ENCODE assay signal across 8 mouse cellular contexts in genomic region chrX:7722282-7722611, GRCm38 (mm10). TPM values are rescaled to one million over a fixed set of nuclear protein-coding genes. Genes with fewer than 3 reads are reported as not detected.
DNase-seq lines count a peak whose midpoint lies in the region; ATAC-seq and TF ChIP-seq lines count a peak whose summit lies in the region.

No protein-coding gene starts in this region.

- TF ChIP-seq POLR2A in kidney, adult 2 months (IDR thresholded peaks at IDR 0.05; ENCODE audit: low read depth, low read length) = no peak
- peak; percentile 38; the same call in 1 of the 2 replicates for TF ChIP-seq POLR2A in bone marrow, adult 2 months (IDR thresholded peaks at IDR 0.05; ENCODE audit: borderline replicate concordance, control insufficient read depth, low read depth, low read length)

- no peak for ATAC-seq in hindbrain, embryonic 12.5 days (ENCODE audit: low FRiP score)
- no peak; the same call in 1 of the 2 replicates for ATAC-seq in midbrain, embryonic 12.5 days (ENCODE audit: low FRiP score, low read depth)

- no peak for TF ChIP-seq CTCF in kidney, adult 2 months (conservative IDR thresholded peaks at IDR 0.05; ENCODE audit: insufficient read depth, insufficient read length, low read depth, low read length)
- TF ChIP-seq CTCF in bone marrow, adult 2 months (IDR thresholded peaks at IDR 0.05; ENCODE audit: control insufficient read depth, insufficient read depth, low read length) = no peak

- H3K27me3 ChIP-seq in kidney, adult 2 months (replicated peaks; ENCODE audit: control insufficient read depth, insufficient read depth, low read length) = no peaks in the 10 kb centered on the region
- H3K27me3 ChIP-seq in hindbrain, embryonic 12.5 days = no peaks in the 10 kb centered on the region
- H3K27me3 ChIP-seq in midbrain, embryonic 12.5 days = no peaks in the 10 kb centered on the region

- H3K27ac ChIP-seq in kidney, adult 2 months (ENCODE audit: insufficient read depth, low read depth, low read length) = peak overlapping the region; percentile 45; the same call in 1 of the 2 replicates
- H3K27ac ChIP-seq in bone marrow, adult 2 months (ENCODE audit: control insufficient read depth, insufficient read depth, low read depth, low read length, poor library complexity) = peak overlapping the region; percentile 92
- H3K27ac ChIP-seq in hindbrain, embryonic 12.5 days = peak overlapping the region; percentile 85
- H3K27ac ChIP-seq in midbrain, embryonic 12.5 days (replicated peaks) = 0 out of 2 replicates have a peak overlapping the region, but pooled peaks have one; percentile 90

- peak overlapping the region; percentile 62 for H3K4me2 ChIP-seq in hindbrain, embryonic 12.5 days (replicated peaks)
- peak overlapping the region; percentile 59 for H3K4me2 ChIP-seq in midbrain, embryonic 12.5 days (replicated peaks)

- no peaks in the 10 kb centered on the region for H3K4me1 ChIP-seq in kidney, adult 2 months (ENCODE audit: control insufficient read depth, insufficient read depth, low read length)
- no peaks in the 10 kb centered on the region for H3K4me1 ChIP-seq in bone marrow, adult 2 months (ENCODE audit: control insufficient read depth, insufficient read depth, low read length)
- peaks cover 5% of the 10 kb centered on the region for H3K4me1 ChIP-seq in hindbrain, embryonic 12.5 days
- H3K4me1 ChIP-seq in midbrain, embryonic 12.5 days = peaks cover 4% of the 10 kb centered on the region; the same call in 1 of the 2 replicates

- DNase-seq in kidney, adult 2 months = no peak
- no peak for DNase-seq in kidney, postnatal 25 days
- no peak for DNase-seq in left cerebral cortex, adult 9 months (ENCODE audit: low spot score in 2 of 2)
- DNase-seq in adrenal gland, postnatal 14 days = no peak
- DNase-seq in spleen, adult 18-20 months = no peak

- H3K9ac ChIP-seq in hindbrain, embryonic 12.5 days = peak overlapping the region; percentile 51
- peak overlapping the region; percentile 59 for H3K9ac ChIP-seq in midbrain, embryonic 12.5 days (replicated peaks)

- peak overlapping the region; percentile 97 for H3K4me3 ChIP-seq in kidney, adult 2 months (ENCODE audit: insufficient read depth, low read depth, low read length)
- peak overlapping the region; percentile 99 for H3K4me3 ChIP-seq in bone marrow, adult 2 months (replicated peaks; ENCODE audit: control insufficient read depth, low read depth, low read length)
- peak overlapping the region; percentile 56 for H3K4me3 ChIP-seq in hindbrain, embryonic 12.5 days
- peak overlapping the region; percentile 57 for H3K4me3 ChIP-seq in midbrain, embryonic 12.5 days

- no peaks in the 10 kb centered on the region for H3K9me3 ChIP-seq in hindbrain, embryonic 12.5 days (replicated peaks)
- H3K9me3 ChIP-seq in midbrain, embryonic 12.5 days = no peaks in the 10 kb centered on the region

- H3K36me3 ChIP-seq in kidney, adult 2 months (ENCODE audit: control insufficient read depth, insufficient read depth, low read length) = no peaks in the 10 kb centered on the region
- H3K36me3 ChIP-seq in hindbrain, embryonic 12.5 days = peaks cover 14% of the 10 kb centered on the region; the same call in 1 of the 2 replicates
- H3K36me3 ChIP-seq in midbrain, embryonic 12.5 days = peaks cover 16% of the 10 kb centered on the region; the same call in 1 of the 2 replicates

- under 1% methylated on average over 11 of the region's 11 CpGs for WGBS in kidney, adult 2 months
- WGBS in bone marrow, adult 2 months = 14% methylated on average over 11 of the region's 11 CpGs
- 25% methylated on average over 11 of the region's 11 CpGs for WGBS in hindbrain, embryonic 12.5 days
- 20% methylated on average over 11 of the region's 11 CpGs for WGBS in midbrain, embryonic 12.5 days

RNA-seq across cellular contexts. Expression of gene Gm45208, which starts 0.2 kb away (rescaled TPM):
- 0.23 and 0.28 TPM in 2 replicates for polyA plus RNA-seq in kidney, adult 2 months (2012; rRNA removed)
- polyA plus RNA-seq in bone marrow, adult 2 months (2011; ENCODE audit: insufficient read depth, insufficient read length, low replicate concordance, missing spikeins) = not detected in 2 replicates
- polyA plus RNA-seq in hindbrain, embryonic 12.5 days (2016; fragmentation: Nextera tagmentation; extraction: Ambion mirVana) = 1.7 TPM in 1 of 2 replicates, not detected in the other
- not detected in 2 replicates for polyA plus RNA-seq in midbrain, embryonic 12.5 days (2016; fragmentation: Nextera tagmentation; extraction: Ambion mirVana)
- total RNA-seq in adrenal gland, postnatal 14 days (2021) = 0.52 TPM in 1 of 2 replicates, not detected in the other

RNA-seq across cellular contexts. Expression of gene Praf2, which starts 6.0 kb away (rescaled TPM):
- polyA plus RNA-seq in kidney, adult 2 months (2012; rRNA removed) = 33.8 and 40.9 TPM in 2 replicates
- 3.9 and 9.5 TPM in 2 replicates for polyA plus RNA-seq in bone marrow, adult 2 months (2011; ENCODE audit: insufficient read depth, insufficient read length, low replicate concordance, missing spikeins)
- polyA plus RNA-seq in hindbrain, embryonic 12.5 days (2016; fragmentation: Nextera tagmentation; extraction: Ambion mirVana) = 86.0 and 88.5 TPM in 2 replicates
- polyA plus RNA-seq in midbrain, embryonic 12.5 days (2016; fragmentation: Nextera tagmentation; extraction: Ambion mirVana) = 88.8 and 89.2 TPM in 2 replicates
- 11.1 and 11.8 TPM in 2 replicates for total RNA-seq in adrenal gland, postnatal 14 days (2021)

RNA-seq across cellular contexts. Expression of gene Wdr45, which starts 8.1 kb away (rescaled TPM):
- 73.1 and 76.9 TPM in 2 replicates for polyA plus RNA-seq in kidney, adult 2 months (2012; rRNA removed)
- polyA plus RNA-seq in bone marrow, adult 2 months (2011; ENCODE audit: insufficient read depth, insufficient read length, low replicate concordance, missing spikeins) = 54.7 and 91.1 TPM in 2 replicates
- polyA plus RNA-seq in hindbrain, embryonic 12.5 days (2016; fragmentation: Nextera tagmentation; extraction: Ambion mirVana) = 23.6 and 30.0 TPM in 2 replicates
- 26.4 and 27.0 TPM in 2 replicates for polyA plus RNA-seq in midbrain, embryonic 12.5 days (2016; fragmentation: Nextera tagmentation; extraction: Ambion mirVana)
- total RNA-seq in adrenal gland, postnatal 14 days (2021) = 51.1 and 57.3 TPM in 2 replicates

RNA-seq across cellular contexts. Expression of gene Gpkow, which starts 25.3 kb away (rescaled TPM):
- 8.2 and 10.9 TPM in 2 replicates for polyA plus RNA-seq in kidney, adult 2 months (2012; rRNA removed)
- polyA plus RNA-seq in bone marrow, adult 2 months (2011; ENCODE audit: insufficient read depth, insufficient read length, low replicate concordance, missing spikeins) = 17.6 and 19.1 TPM in 2 replicates
- 45.5 and 46.4 TPM in 2 replicates for polyA plus RNA-seq in hindbrain, embryonic 12.5 days (2016; fragmentation: Nextera tagmentation; extraction: Ambion mirVana)
- 43.6 and 45.7 TPM in 2 replicates for polyA plus RNA-seq in midbrain, embryonic 12.5 days (2016; fragmentation: Nextera tagmentation; extraction: Ambion mirVana)
- 45.4 and 47.9 TPM in 2 replicates for total RNA-seq in adrenal gland, postnatal 14 days (2021)

RNA-seq across cellular contexts. Expression of gene Ccdc120, which starts 28.5 kb away (rescaled TPM):
- polyA plus RNA-seq in kidney, adult 2 months (2012; rRNA removed) = 8.3 and 14.1 TPM in 2 replicates
- polyA plus RNA-seq in bone marrow, adult 2 months (2011; ENCODE audit: insufficient read depth, insufficient read length, low replicate concordance, missing spikeins) = 0.36 and 1.4 TPM in 2 replicates
- polyA plus RNA-seq in hindbrain, embryonic 12.5 days (2016; fragmentation: Nextera tagmentation; extraction: Ambion mirVana) = 34.5 and 37.7 TPM in 2 replicates
- polyA plus RNA-seq in midbrain, embryonic 12.5 days (2016; fragmentation: Nextera tagmentation; extraction: Ambion mirVana) = 27.5 and 34.1 TPM in 2 replicates
- 4.2 TPM in 2 replicates for total RNA-seq in adrenal gland, postnatal 14 days (2021)
